Mouse (Mus musculus) B cell, adult (primary cell): ENCODE measurements around the gene Rpl38. TPM values are rescaled to one million over a fixed set of nuclear protein-coding genes. Genes with fewer than 3 reads are reported as not detected.

Experiments used
- total RNA-seq: library from RNA; stranded (reverse); gene quantifications from 4 replicates; pipeline ENCODE4 v1.2.4, GENCODE M21; 2023; ENCODE audit not compliant: inconsistent age

Rpl38 gene
- total RNA-seq, result 2,143 to 2,270 TPM (median 2,172 TPM) in 4 replicates

DNA sequence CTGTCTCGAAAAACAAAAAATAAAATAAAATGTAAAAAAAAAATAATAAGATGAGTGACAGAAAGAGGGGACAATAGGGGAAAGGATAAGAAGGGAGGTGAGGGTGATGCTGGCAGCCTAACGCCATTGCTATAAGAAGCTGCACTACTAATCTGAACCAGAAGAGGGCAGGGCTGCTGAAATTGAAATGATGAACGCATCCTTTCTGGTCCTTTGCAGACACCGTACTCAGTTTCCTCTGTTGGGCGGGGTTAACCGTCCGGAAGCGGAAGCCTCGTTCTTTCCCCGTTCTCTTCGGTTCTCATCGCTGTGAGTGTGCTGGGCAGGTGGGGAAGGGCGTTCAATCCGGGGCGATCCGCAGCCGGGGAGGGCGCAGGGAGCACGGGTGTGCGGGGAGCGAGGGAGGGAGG is at the start of gene Rpl38:
Rpl38 (plus strand) TSS at position 224 of the 410 bp plus-strand sequence.

GRCm38 (mm10) chr11:114675341-114675825 is 7.1 kb downstream of the Rpl38 start, which contains the start of gene Ttyh2:
TSS of gene Ttyh2 (plus strand) at chr11:114675431.

Other genes starting within 250 kb of the Rpl38 start
- gene Ttyh2, start 6.9 kb downstream of the Rpl38 start, total RNA-seq, result 2.1 to 3.4 TPM (median 2.7 TPM) in 4 replicates
- 0.45 TPM in 1 of 4 replicates, not detected in the others for gene Dnaic2, start 58.9 kb downstream of the Rpl38 start, total RNA-seq
- 2.6 to 4.0 TPM (median 3.7 TPM) in 4 replicates for gene Kif19a, start 96.9 kb downstream of the Rpl38 start, total RNA-seq
- not detected in 4 replicates for gene Btbd17, start 127.4 kb downstream of the Rpl38 start, total RNA-seq
- not detected in 4 replicates for gene Gpr142, start 130.4 kb downstream of the Rpl38 start, total RNA-seq
- gene Gprc5c, start 182.6 kb downstream of the Rpl38 start, total RNA-seq, result 0.16 TPM in 1 of 4 replicates, not detected in the others
- gene Cd300a, start 221.5 kb downstream of the Rpl38 start, total RNA-seq, result 0.71 to 1.3 TPM (median 0.95 TPM) in 4 replicates